Mouse (Mus musculus) erythroblast, adult 5-6 weeks (primary cell): ENCODE measurements around the gene Wdr6. TPM values are rescaled to one million over a fixed set of nuclear protein-coding genes. Genes with fewer than 3 reads are reported as not detected.

Experiments used
- ATAC-seq: replicated peaks from 2 replicates; pipeline ENCODE4 v1.8.0; 2016; ENCODE audit warnings: moderate number of reproducible peaks, mild to moderate bottlenecking, moderate TSS enrichment, inconsistent platforms; ENCODE audit not compliant: poor library complexity, low FRiP score, severe bottlenecking
- total RNA-seq, 2 experiments: library from RNA; stranded (forward) in 1 of 2; stranded (reverse) in 1 of 2; fragments of 150-400 nt in 1 of 2; fragments of 200-764, 138-1000 nt in 1 of 2; gene quantifications; 2 replicates each; pipeline versions ENCODE4 v1.2.3 to v1.2.4; 2015 to 2017; ENCODE audit warnings: low replicate concordance in 2 of 2

The Wdr6 gene
- total RNA-seq, 2 experiments from 2014 or later = 1.7 to 2.1 TPM

DNA sequence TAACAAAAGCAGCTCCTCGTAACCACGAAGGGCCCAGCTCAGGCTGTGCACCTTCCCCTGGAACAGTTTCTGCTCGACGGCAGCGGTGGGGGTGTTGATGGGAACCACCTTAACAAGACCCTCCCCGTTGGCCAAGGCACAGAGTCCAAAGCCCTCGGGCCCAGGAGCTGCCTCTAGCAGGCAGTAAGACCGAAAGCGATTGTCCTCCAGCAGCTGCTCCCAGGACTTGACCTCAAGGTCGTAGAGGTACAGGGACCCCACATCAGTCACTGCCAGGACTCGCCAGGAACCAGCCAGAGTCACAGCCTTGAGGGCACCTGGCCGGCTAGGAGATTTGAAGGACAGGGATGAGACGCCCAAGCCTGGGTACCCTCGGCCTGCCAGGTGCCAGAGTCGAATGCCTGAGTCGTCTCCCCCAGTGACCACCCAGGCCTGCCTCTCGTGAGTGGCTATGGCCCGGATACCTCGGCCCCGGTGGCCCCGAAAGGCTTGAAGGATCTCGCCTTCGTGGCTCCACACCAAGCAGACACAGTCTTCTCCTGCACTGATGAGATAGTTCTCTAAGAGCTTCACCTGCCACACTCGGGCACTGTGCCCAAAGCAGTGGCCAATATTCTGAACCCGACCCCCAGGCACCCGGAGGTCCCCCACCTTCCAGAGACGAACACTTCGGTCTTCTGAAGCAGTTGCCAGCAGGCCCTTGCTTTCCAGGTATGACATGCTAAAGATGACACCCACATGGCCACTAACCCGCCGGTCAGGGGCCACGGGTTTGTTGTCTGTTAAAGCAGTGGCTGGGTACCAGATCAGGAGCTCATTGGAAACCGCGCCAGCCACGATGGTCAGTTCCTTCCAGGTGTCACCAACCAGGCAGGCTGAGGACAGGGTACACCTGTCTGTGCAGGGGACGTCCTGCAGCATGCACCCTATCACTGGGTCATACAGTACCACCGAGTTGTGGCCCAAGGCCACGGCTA is 2.9 kb downstream of the Wdr6 start:
- ATAC-seq = no peak

DNA sequence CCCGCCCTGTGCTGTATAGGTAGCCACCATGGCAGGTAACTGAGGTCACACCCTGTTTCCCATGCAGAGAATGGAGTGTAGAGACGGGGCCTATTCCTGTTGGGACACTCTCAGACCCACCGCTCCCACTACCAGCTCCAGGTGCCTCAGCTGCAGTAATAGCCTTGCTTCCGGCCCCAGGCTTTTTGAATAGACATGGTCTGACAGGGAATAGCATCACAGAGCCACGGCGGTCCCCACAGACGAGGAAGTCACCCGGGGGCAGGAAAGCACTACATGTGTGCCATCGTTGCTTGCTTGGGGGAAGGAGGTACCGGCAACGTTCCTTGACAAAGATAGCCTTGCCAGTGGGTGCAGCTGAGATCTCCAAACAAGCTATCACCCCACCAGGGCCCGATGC is 3.6 kb downstream of the Wdr6 start:
- no peak for ATAC-seq

DNA sequence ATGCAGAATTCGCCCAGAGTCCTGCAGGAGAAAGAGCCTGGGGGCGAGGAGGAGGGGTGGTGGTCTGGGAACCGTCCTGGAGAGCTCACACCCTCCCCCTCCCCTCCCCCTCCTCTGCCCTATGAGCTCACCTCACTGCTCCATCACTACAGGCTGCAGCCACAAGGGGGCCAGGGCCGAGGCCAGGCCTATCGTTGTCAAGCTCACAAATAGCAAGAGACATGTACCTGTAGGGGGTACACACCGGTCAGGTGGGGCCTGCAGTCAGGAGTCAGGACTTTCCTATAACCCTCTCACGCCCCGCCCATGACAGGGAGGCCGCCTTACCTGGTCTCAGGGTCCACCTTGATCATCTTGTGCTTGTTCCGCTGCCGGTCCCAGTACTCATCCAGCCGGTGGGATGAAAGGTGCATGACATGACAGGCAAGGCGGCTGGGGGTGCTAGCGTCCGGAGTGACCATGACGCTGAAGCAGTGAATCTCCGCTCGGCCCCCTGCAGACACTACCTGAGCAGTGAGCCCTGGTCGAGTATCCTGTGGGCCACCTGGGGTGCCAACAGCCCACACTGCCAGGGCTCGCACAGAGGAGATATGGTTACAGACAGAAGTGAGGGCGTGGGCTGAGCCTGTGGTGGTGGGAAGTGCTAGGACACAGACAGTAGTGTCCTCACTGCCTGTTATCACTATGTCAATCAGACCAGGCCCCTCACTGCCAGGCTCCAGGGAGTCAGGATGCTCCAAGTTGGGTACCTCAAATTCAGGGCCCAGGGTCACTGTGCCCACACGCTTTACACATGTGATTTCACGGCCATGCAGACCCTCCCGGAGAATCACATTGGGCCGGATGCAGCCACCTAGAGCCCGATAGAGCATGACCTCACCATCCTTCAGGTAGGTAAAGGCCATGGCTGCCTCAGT is 4.5 kb downstream of the Wdr6 start:
- ATAC-seq = no peak

DNA sequence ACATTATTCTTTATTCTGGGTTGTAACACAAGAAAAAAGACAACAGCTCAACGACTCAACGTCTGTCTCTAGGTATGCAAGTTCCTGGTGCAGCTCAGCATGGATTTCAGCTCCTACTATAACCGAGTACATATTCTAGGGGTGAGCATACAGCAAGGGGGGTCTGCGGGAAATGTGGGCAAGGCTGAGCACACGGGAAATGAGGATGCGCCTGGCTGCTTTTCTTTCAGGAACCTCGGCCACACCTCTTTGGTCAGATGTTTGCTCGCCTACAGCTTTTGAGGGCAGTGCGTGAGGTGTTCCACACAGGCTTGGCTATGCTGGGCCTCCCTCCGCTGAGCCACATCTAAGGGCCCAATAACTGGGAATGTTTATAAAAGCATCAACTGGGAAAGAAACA is 6.2 kb downstream of the Wdr6 start:
- ATAC-seq = no peak

DNA sequence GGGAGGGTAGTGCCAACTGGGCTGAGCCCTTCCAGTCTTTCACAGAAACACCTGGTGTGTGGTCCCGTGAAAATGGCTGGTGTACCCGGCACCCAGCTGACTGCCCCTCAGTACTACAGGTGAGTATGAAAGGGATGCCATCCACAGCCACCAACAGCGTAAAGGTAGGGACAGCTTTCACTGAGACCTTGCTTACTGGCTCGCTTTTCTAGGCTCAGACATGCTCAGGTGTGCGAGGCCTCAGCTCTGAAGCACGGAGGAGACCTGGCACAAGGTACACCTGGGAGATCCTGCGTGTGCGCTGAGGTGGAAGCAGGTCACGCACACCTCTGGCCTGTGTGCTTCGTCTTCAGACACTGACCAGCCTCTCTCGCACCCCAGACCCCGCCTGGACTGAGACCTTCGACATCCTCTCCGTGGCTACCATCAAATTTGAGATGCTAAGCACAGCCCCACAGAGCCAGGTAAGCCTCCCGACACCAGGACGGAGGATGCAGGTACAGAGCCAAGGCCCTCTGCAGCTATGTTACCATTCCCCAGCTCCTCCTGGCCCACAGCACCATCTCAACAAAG is 7.1 kb downstream of the Wdr6 start:
- ATAC-seq = no peak

DNA sequence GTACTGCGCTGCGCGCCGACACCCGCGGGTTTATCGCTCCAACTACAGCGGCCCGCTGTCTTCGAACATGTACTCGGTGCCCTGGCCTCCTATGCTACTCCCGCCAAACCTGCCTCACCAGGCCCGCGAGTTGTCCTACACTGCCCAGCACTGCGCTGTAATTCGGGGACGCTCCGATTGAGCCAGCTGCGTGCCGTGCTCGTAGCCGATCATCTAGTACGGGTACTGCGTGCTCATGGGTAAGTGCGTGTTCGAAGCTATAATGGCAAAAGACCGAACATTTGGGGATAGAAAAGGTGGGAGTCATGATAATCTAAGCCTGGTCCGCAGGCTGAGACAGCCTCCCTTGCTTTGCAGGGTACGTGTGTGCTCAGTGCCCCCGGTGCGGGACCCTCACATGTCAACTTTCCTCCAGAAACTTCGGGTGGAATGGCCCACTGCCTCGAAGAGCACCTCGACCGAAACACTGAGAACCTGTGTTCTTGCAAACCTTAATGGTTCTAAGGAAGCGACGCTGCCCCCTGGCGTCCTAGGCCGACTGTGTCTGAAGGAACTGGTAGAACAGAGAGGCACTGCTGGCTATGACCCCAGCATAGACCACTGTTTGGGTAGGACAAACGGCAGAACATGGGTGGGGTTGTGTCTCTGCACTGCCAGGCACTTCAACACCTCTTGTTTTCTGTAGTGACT is 8.2 kb downstream of the Wdr6 start:
- ATAC-seq = peak; percentile 32; the same call in 1 of the 2 replicates

DNA sequence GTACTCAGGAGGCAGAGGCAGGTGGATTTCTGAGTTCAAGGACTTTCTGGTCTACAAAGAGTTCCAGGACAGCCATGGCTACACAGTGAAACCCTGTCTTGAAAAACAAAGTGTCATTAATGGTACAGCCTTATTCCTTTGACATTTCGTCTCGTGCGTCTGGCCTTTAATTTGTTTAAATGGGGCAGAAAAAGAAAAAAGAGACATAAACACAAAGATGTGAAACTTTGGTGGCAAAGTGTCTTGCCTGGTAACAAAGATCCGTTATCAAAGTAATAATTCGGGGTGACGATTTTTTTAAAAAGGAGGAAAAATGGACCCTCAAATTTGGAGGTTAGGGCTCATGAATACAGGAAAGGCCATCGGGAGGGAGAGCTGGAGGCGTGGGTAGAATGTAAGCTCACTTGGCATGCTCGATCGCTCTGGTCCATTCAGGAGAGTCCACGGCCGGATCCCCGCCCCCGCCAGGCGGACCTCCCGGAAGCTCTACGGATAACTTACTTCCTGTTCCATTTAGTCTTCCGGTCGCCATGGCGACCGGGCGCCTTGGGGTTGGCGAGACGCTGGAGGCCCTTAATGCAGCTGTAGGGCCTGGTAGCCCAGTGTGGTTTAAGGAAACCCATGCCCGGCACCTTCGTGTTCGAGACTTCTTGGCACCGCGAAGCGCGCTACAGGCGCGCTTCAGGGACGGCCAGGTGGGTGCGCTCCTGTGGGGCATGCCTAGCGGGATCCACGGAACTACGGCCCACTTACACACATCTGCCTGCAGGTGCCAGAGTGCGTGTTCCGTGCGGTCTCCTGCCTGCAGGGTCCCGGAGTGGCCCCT is 8.9 kb downstream of the Wdr6 start, which contains the start of gene Dalrd3:
Gene Dalrd3, plus strand, starts transcription at position 506 of the 826 bp plus-strand sequence.
- peak; percentile 58 for ATAC-seq

DNA sequence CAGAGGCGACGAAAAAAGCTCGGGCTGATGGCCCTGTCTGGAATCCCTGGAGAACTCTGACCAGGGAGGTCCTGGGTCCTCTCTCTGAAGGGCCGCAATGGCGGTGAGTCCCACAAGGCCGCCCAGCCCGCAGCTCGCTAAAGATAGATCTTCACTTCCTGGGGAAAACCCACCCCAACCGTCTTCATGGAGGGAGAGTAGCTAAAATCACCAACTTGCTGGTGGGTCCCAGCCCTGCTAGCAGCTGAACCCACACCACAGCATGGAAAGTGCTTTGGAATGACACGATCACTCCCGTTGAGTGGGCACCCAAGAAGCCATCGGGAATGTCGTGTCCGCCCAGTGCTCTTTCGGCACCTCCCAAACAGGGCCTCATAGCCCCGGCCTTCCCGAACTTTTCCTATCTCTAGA is 10.0 kb downstream of the Wdr6 start:
- no peak for ATAC-seq

DNA sequence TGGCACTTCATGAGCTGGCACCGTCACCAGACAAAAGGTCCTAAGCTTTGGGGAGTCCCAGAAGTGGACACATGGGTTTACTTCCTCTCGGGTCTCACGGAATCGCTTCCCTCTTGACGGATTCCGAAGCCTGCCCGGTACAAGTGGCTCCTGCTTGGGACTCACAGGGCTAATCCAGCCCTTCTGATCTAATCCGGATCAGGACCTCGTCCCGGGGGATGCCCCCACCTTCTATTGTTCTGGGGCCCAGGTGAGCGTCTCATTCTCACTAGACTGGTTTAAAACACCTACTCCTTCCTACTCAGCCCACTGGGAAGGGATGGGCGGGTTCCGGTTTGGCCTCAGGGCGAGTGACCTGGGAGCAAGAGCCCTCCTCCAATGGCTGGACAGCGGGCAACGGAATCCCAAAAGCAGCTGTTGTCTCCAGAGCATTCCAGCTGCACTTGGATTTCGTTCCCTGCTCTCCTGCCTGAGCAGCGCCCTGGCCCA is 10.6 kb downstream of the Wdr6 start:
- ATAC-seq = no peak

DNA sequence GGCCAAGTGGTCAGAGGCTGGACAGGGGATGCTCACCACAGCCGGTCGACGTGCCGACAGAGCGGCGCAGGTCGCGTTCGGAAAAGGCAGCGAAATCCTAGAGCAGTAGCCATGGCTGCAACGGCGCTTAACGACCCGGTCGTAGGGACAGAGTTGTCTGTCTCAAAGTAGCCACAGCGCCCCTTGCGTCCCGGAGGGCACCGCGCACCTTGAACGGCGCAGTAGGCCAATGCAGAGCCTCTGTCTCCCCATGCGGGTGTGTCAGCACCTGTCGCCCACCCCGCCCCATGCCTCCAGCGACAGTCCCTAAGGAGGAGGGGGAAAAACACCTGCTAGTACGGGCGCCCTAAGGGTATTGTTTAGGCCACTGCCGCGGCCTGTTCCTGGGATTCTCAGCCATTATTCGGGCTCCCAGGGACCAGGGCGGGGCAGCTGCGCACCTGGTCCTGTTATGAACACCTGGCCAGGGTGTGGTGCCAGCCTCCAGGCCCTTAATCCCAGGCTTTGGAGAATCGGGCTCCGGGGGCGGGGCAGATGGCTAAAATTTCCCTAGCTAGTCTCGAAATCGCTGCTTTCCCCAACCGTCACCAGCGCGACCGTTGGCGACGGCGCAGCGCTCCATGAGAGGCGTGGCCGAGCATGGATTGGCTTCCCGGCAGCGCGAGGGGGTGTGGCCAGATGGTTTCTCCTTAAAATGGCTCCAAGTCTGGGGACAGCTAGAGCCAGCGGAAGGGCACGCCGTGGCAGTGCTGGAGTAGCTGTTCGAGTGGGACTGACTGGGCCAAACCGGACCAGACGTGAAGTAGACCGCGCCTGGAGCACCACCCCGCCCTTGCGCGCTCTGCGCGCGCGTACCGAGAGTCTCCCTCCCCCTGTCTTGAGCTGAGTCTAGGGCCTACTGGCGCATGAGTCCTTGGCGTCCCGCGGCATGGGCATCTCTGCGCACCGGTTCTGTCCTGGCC is 11.4 kb downstream of the Wdr6 start, which contains the start of gene Ndufaf3:
Gene Ndufaf3, minus strand, starts transcription at position 620 of the 962 bp plus-strand sequence.
- ATAC-seq = peak; percentile 75

DNA sequence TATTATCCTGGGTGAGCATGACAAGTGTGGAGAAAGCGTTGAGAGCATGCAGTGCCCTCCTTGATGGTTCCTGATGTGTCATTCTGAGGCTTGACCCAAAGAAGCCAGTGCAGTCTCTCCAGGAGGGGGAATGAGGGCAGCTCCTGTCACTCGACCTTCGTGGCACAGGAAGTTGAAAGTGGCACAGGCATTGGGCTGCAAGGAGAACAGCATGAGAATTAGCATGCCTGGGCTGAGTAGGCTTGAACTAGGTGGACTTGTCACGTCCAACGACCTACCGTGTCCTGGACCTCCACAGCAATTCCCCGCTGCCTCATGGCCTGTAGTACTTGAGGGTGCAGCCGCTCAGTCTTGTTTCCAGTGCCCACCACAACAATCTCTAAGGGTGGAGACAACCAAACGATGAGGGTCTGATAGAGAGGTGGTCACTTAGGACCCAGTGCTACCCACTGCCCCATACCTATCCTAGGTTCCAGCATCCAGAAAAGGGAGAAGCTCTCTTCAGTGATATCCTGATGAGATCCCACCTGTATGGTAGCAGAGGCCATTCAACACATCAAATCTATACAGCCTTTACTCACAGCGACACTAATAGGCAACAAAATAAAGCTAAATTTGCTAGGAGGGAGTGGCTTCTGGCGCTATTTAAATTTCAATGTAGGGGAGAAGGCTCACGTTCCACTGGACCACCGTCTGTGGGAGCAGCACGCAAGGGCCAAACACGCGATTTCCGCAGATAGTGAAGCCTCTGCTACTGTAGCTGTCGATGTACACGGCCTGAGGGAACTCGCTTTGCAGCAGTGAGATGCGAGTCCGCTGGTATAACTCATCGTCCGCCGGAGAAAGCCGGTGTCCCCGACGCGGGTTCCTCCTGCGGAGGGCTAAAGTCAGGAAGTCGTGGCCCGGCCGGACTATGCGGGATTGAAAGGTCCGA is 12.4 kb downstream of the Wdr6 start:
- ATAC-seq = peak; percentile 4

DNA sequence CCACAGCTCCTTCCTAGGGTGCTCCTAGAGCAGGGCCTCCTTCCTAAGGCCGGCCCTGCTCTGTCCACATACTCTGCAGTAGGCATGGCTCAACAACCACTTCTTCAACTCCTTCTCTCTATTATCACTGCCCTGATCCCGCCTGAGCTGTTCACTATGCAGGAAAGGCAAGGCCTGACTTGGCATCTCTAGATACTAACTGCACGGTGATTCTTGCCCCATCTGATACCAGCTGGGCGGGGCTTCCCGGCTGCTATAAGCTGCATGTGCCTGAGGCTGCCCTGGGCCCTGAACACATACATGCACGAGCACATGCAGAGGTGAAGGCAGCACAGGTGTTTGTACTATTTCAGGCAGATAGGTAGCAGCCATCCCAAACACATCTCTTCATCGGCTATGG is 14.4 kb downstream of the Wdr6 start:
- no peak for ATAC-seq

DNA sequence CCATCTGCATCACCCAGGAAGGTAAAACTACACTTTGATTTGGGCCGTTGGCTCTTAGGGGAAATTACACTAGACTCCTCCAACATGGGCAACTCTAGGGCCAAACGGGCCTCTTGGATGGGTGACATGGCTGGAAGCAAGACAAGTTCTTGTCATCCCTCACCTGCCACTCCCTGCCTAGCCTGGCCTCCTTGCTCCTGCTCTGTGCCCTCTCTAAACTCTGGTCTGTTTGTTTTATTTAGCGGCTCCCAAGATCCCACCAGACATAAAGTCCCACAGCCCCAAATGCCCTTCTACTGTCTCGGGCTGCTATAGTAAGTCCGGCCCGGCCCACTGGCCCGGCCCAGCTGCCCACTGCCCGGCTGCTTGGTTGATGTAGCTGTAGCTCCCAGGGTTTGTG is 14.9 kb downstream of the Wdr6 start:
- ATAC-seq = no peak

DNA sequence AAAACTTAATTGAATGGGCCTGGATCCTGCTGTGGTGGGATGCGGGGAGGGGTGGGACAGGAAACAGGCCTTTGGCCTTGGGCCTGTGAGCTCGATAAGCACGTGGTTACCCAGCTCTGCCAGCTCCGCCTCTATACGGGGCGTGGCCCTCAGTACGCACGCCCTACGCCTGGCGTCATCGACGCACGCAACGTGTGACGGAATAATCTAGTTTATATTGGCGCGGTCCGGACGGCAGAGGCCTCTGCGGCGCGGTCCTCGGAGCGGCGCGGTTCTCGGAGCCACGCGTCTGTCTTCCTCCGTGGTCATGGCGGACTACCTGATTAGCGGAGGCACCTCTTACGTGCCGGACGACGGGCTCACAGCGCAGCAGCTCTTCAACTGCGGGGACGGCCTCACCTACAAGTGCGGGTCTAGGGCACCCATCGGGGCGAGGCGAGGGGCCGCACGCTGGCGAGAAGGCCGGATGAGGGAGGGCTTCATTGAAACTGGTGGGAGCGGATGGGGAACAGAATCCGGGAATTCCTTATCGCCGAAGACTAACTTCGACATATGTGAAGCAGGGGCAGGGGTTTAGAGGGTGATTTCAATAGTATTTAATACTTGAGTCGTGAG is 18.2 kb downstream of the Wdr6 start, which contains the start of gene Impdh2:
Gene Impdh2, plus strand, starts transcription at position 60 of the 615 bp plus-strand sequence.
- ATAC-seq = peak; percentile 97

DNA sequence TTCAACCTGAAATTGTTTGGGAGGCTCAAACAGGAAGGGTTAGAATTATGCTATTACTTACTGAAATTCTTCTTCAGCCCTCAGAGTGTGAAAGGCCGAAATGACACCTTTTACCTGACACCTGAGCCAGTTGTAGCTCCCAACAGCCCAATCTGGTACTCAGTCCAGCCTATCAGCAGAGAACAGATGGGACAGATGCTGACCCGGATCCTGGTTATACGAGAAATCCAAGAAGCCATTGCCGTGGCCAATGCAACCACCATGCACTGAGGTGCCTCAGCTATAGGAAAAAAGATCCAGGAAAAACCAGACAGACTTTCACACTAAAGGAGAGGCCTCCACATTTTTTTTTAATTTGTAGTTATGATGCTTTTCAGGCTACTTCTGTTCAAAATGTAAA is 19.4 kb downstream of the Wdr6 start:
- no peak for ATAC-seq

DNA sequence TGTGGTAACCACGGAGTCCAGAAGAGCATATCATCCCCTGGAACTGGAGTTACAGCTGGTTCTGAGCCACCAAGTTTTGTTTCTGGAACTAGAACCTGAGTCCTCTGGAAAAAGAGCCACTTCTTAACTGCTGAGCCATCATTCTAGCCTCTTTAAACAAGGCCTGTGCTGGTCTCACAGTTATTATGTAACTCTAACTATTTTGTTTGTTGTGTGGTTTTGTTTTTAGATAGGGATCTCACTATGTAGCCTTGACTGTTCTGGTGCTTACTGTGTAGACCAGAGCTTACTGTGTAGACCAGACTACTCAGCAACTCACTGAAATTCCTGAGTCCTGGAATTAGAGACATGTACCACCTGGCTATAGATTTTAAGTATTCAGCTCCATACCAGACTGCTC is 31.7 kb downstream of the Wdr6 start:
- no peak for ATAC-seq
